Mouse (Mus musculus) neural tube, embryonic 11.5 days (tissue): ENCODE measurements around the gene Agap1. TPM values are rescaled to one million over a fixed set of nuclear protein-coding genes. Genes with fewer than 3 reads are reported as not detected.

Experiments used
- ATAC-seq: fragments of 200-750 bp; cut with Nextera tagmentation; 2 replicates; pipeline ENCODE4 v1.8.0; 2017; ENCODE audit warnings: moderate number of reproducible peaks, mild to moderate bottlenecking, moderate TSS enrichment, moderate library complexity; ENCODE audit not compliant: insufficient read depth, low FRiP score, low TSS enrichment
- DNase-seq: peaks from one replicate; pipeline ENCODE4 v3.0.0-alpha.2; 2015; ENCODE audit warnings: low spot score
- H3K27ac ChIP-seq: fragments of 300-500 bp; sonication (generic); 2 replicates; pipeline ENCODE4 v1.5.1; 2014; ENCODE audit warnings: low read depth, mild to moderate bottlenecking, low read length
- H3K27me3 ChIP-seq: fragments of 300-500 bp; sonication (generic); 2 replicates; pipeline ENCODE4 v1.6.1; 2014; ENCODE audit warnings: mild to moderate bottlenecking, low read length, mixed read lengths; ENCODE audit not compliant: control insufficient read depth, insufficient read depth
- H3K36me3 ChIP-seq: fragments of 300-500 bp; sonication (generic); 2 replicates; pipeline ENCODE4 v1.6.1; 2014; ENCODE audit warnings: mild to moderate bottlenecking, low read length, moderate library complexity, mixed read lengths; ENCODE audit not compliant: control insufficient read depth, insufficient read depth
- H3K4me1 ChIP-seq: fragments of 300-500 bp; sonication (generic); 2 replicates; pipeline ENCODE4 v1.6.1; 2014; ENCODE audit warnings: low read length, mixed read lengths; ENCODE audit not compliant: control insufficient read depth, insufficient read depth
- H3K4me2 ChIP-seq: fragments of 300-500 bp; sonication (generic); 2 replicates; pipeline ENCODE4 v1.6.1; 2014; ENCODE audit warnings: low read depth, mild to moderate bottlenecking, moderate library complexity
- H3K4me3 ChIP-seq: fragments of 300-500 bp; sonication (generic); 2 replicates; pipeline ENCODE4 v1.5.1; 2014; ENCODE audit warnings: low read depth, low read length
- H3K9ac ChIP-seq: fragments of 300-500 bp; sonication (generic); 2 replicates; pipeline ENCODE4 v1.6.1; 2014; ENCODE audit warnings: mild to moderate bottlenecking, low read length
- H3K9me3 ChIP-seq: fragments of 300-500 bp; sonication (generic); 2 replicates; pipeline ENCODE4 v1.6.1; 2016; ENCODE audit warnings: low read length; ENCODE audit not compliant: control insufficient read depth
- WGBS: fragments of 180-500 bp; shearing (Covaris S2); extraction: QIAGEN DNeasy Blood & Tissue Kit; methylation state at CpG from one replicate; pipeline ENCODE4 v1.1.7; 2014; 5-methylcytosine and 5-hydroxymethylcytosine counted together
- polyA plus RNA-seq: library from polyadenylated mRNA; unstranded; fragments of >200 nt; fragmentation: Nextera tagmentation; extraction: Ambion mirVana; gene quantifications from 2 replicates; pipeline ENCODE4 v1.2.1, GENCODE M21; 2014

The Agap1 gene
- polyA plus RNA-seq, 1 experiment from 2014 or later = 31.1 TPM

- H3K27ac ChIP-seq = peak overlapping the region; percentile 92
- peak overlapping the region; percentile 35 for H3K4me2 ChIP-seq
- WGBS = 33% methylated on average over 25 of the region's 25 CpGs
- no peaks in the 10 kb centered on the region for H3K9me3 ChIP-seq
- peaks cover 31% of the 10 kb centered on the region for H3K4me1 ChIP-seq
- H3K4me3 ChIP-seq = no peak overlapping the region
- ATAC-seq (peak; percentile 92), DNase-seq (peak; percentile 86)
- H3K27me3 ChIP-seq = no peaks in the 10 kb centered on the region
- H3K36me3 ChIP-seq = no peaks in the 10 kb centered on the region
- peak overlapping the region; percentile 42 for H3K9ac ChIP-seq
These were observed 95.7 kb downstream of the Agap1 start for GRCm38 (mm10) chr1:89550061-89550869.

GRCm38 (mm10) chr1:89552470-89552869, 97.9 kb downstream of the Agap1 start:
- no peak overlapping the region for H3K4me2 ChIP-seq
- ATAC-seq (no peak), DNase-seq (no peak)

DNA sequence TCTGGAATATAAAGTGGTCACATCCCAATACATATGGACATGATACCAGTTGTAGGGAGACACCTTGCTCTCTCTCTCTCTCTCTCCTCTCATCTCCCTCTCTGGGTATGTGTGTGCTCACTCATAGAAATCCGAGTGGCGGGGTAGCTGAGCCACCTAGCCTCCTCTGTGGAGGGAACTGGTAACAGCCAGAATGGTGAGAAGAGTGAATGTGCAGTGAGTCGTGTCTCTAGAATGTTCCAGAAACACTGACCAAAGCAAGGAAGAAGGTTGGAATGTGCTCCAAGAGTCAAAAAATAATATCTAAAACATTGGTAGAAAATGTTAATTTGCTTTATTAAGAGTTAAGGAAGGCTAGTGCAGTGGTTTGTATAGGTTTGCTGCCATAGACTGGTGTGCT, 99.2 kb downstream of the Agap1 start:
- no peak overlapping the region for H3K9ac ChIP-seq
- peaks cover 19% of the 10 kb centered on the region for H3K4me1 ChIP-seq
- H3K4me2 ChIP-seq = no peak overlapping the region
- H3K36me3 ChIP-seq = no peaks in the 10 kb centered on the region
- 94% methylated on average over 3 of the region's 3 CpGs for WGBS
- no peak overlapping the region for H3K27ac ChIP-seq
- H3K9me3 ChIP-seq = no peaks in the 10 kb centered on the region
- ATAC-seq = no peak
- DNase-seq = no peak
- no peak overlapping the region for H3K4me3 ChIP-seq
- no peaks in the 10 kb centered on the region for H3K27me3 ChIP-seq

More at GRCm38 (mm10) chr1:89552470-89552869, 97.9 kb downstream of the Agap1 start:
- WGBS = 93% methylated on average over 1 of the region's 1 CpGs
- Histone ChIP-seq H3K4me3 (no peak overlapping the region), H3K4me1 (peaks cover 25% of the 10 kb centered on the region), H3K27me3 (no peaks in the 10 kb centered on the region), H3K36me3 (no peaks in the 10 kb centered on the region), H3K27ac (no peak overlapping the region), H3K9ac (no peak overlapping the region), H3K9me3 (no peaks in the 10 kb centered on the region)

GRCm38 (mm10) chr1:89554969-89555856, 100.6 kb downstream of the Agap1 start:
- no peaks in the 10 kb centered on the region for H3K9me3 ChIP-seq
- H3K4me3 ChIP-seq = no peak overlapping the region
- H3K36me3 ChIP-seq = no peaks in the 10 kb centered on the region
- H3K27me3 ChIP-seq = no peaks in the 10 kb centered on the region
- DNase-seq = no peak
- ATAC-seq = no peak
- peaks cover 19% of the 10 kb centered on the region for H3K4me1 ChIP-seq
- no peak overlapping the region for H3K4me2 ChIP-seq
- 83% methylated on average over 18 of the region's 18 CpGs for WGBS
- H3K27ac ChIP-seq = no peak overlapping the region
- H3K9ac ChIP-seq = no peak overlapping the region

- DNase-seq (no peak), ATAC-seq (no peak)
- Histone ChIP-seq H3K4me1 (peaks cover 12% of the 10 kb centered on the region; the same call in 1 of the 2 replicates), H3K27ac (no peak overlapping the region), H3K4me3 (no peak overlapping the region), H3K9me3 (no peaks in the 10 kb centered on the region), H3K9ac (no peak overlapping the region), H3K36me3 (no peaks in the 10 kb centered on the region), H3K4me2 (no peak overlapping the region), H3K27me3 (no peaks in the 10 kb centered on the region)
- whole genome bisulfite sequencing = 78% methylated on average over 7 of the region's 7 CpGs
These were observed 101.4 kb downstream of the Agap1 start for GRCm38 (mm10) chr1:89556006-89556405.

DNA sequence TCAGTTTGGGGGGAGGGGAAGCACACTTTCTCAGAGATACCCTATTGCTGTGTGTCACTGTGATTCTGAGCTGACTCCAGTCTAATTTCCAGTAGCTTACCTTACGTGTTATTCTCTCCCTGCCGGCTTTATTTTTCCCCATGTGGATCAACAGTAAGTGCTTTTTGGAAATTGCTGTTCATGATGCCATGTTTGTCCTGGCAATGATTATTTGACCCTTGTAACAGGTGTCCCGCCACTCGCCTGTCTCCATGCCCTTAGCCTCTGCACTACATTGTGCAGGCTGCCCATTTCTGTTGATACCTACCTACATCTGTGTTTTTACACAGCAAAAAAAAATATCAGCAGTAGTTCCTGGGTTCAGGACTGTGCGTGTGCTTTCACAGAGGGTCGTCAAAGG, 102.8 kb downstream of the Agap1 start:
- no peak overlapping the region for H3K27ac ChIP-seq
- no peak overlapping the region for H3K4me2 ChIP-seq
- 77% methylated on average over 6 of the region's 6 CpGs for WGBS
- no peak overlapping the region for H3K4me3 ChIP-seq
- H3K9me3 ChIP-seq = no peaks in the 10 kb centered on the region
- no peak for DNase-seq
- no peaks in the 10 kb centered on the region for H3K36me3 ChIP-seq
- H3K27me3 ChIP-seq = no peaks in the 10 kb centered on the region
- ATAC-seq = no peak
- no peak overlapping the region for H3K9ac ChIP-seq
- peaks cover 6% of the 10 kb centered on the region; the same call in 1 of the 2 replicates for H3K4me1 ChIP-seq

GRCm38 (mm10) chr1:89558080-89558479, 103.5 kb downstream of the Agap1 start:
- no peak overlapping the region for H3K9ac ChIP-seq
- H3K9me3 ChIP-seq = no peaks in the 10 kb centered on the region
- no peak overlapping the region for H3K4me3 ChIP-seq
- peaks cover 6% of the 10 kb centered on the region; the same call in 1 of the 2 replicates for H3K4me1 ChIP-seq
- WGBS = 87% methylated on average over 1 of the region's 1 CpGs
- ATAC-seq (no peak), DNase-seq (no peak)
- no peaks in the 10 kb centered on the region for H3K27me3 ChIP-seq
- no peak overlapping the region for H3K27ac ChIP-seq
- H3K4me2 ChIP-seq = no peak overlapping the region
- H3K36me3 ChIP-seq = no peaks in the 10 kb centered on the region

DNA sequence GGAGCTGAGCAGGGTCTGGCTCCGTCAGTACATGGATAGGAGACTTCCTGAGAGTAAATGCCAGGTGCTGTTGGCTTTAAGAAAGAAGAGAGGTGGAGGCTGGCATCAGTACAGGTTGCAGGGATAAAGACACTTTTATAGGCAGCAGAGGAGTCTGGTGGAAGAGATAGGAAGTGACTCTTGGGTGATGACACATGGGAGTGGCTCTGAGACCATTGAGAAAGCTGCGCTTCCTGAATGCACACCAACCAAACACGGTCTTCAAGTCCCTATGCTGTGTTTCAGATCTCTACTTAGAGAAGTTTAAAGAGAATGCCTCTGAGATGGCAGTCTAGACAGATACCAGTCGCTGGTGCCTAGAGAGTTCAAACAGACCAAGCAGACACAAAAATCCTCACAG, 108.8 kb downstream of the Agap1 start:
- Histone ChIP-seq H3K27ac (no peak overlapping the region), H3K4me3 (no peak overlapping the region), H3K9ac (no peak overlapping the region), H3K4me1 (peaks cover 25% of the 10 kb centered on the region), H3K27me3 (no peaks in the 10 kb centered on the region), H3K36me3 (no peaks in the 10 kb centered on the region), H3K4me2 (no peak overlapping the region), H3K9me3 (no peaks in the 10 kb centered on the region)
- 94% methylated on average over 4 of the region's 4 CpGs for WGBS
- ATAC-seq = no peak
- no peak for DNase-seq
